Mouse (Mus musculus) CD4-positive, CD25-positive, alpha-beta regulatory T cell, adult 4 months (primary cell): ENCODE results near the gene E030018B13Rik. TPM values are rescaled to one million over a fixed set of nuclear protein-coding genes. Genes with fewer than 3 reads are reported as not detected.
A peak's percentile ranks its signal among the peaks of the same experiment; 100 is the strongest.

Experiments used
- ATAC-seq: one replicate; pipeline ENCODE4 v1.8.0; 2017
- polyA plus RNA-seq, 2 experiments: library from polyadenylated mRNA; unstranded; fragments of 100-300 nt; shearing (Covaris generic); gene quantifications; one replicate each; pipeline ENCODE4 v1.2.1; 2017

Gene E030018B13Rik
- polyA plus RNA-seq, 2 experiments from 2014 or later, result not detected

DNA sequence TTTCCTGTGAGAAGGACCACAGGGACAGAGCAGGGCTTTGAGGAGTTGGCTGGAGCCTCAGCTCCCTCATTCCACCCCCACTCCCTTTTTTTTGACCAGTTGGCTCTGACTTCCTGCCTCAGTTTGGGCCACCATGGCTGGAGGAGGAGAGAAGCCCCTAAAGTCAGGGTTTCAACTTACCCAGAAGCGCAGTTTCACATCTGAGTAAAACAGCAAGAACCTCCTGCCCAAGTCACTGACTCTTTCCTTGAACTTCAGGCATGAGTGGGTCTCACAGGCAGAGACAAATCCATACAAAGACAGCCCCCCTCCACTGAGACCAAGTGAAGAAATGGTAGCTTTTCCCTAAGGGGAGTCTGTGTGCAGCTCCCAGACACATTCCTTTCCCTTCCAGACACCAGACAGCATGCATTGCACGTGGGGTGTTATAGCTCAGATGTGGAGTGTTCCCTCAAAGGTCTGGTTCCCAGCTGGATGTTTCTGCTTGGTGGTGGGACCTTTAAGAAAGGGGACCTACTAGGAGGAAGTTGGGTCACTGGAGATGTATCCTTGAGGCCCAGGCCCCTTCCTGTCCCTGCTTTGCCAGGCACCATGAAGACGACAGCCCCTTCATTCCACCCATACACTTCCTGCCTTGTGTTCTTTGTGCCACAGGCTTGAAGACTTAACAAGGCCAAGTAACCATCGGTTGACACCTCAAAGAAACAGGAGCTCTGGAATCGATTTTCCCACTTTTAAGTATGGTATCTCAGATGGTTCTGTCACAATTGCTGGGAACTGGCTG lies 49.2 kb downstream of the E030018B13Rik start:
- ATAC-seq, result peak; percentile 74

- ATAC-seq, result no peak
Observed at GRCm38 (mm10) chr7:63969941-63970340, 53.3 kb downstream of the E030018B13Rik start.

Other genes with a start within 250 kb of the E030018B13Rik start
- gene Klf13, start 22.1 kb downstream of the E030018B13Rik start, polyA plus RNA-seq, result 100 to 1,000 TPM; 209 to 217 TPM
- gene Trpm1, start 237.0 kb downstream of the E030018B13Rik start, polyA plus RNA-seq, result 1 to 10 TPM; 9.7 to 9.9 TPM